Mouse (Mus musculus): ENCODE results near the gene Ccl27a. TPM values are rescaled to one million over a fixed set of nuclear protein-coding genes. Genes with fewer than 3 reads are reported as not detected.

The Ccl27a gene
- polyA plus RNA-seq, 1 experiment from 2014 or later: 79.4 TPM

- Histone ChIP-seq H3K4me2 (replicated peaks; ENCODE audit: low read depth, low read length) (no peak overlapping the region), H3K27me3 (ENCODE audit: control insufficient read depth, insufficient read depth, low read length) (no peaks in the 10 kb centered on the region), H3K9me3 (ENCODE audit: control insufficient read depth, low read length) (no peaks in the 10 kb centered on the region; the same call in 1 of the 2 replicates), H3K4me3 (ENCODE audit: low read depth, low read length) (no peak overlapping the region), H3K27ac (ENCODE audit: low read depth, low read length) (no peak overlapping the region), H3K4me1 (replicated peaks; ENCODE audit: control insufficient read depth, insufficient read depth, low read length) (no peaks in the 10 kb centered on the region), H3K36me3 (ENCODE audit: control insufficient read depth, insufficient read depth, low read length) (no peaks in the 10 kb centered on the region), H3K9ac (ENCODE audit: low read depth, low read length) (no peak overlapping the region)
- no peak for ATAC-seq (ENCODE audit: low FRiP score)
- DNase-seq (ENCODE audit: low spot score): no peak
- 67% methylated on average over 2 of the region's 2 CpGs for WGBS
These were observed 29.9 kb downstream of the Ccl27a start for GRCm38 (mm10) chr4:41744131-41744530.

GRCm38 (mm10) chr4:41741158-41741560 is 32.9 kb downstream of the Ccl27a start:
- peak overlapping the region; percentile 63 for H3K9ac ChIP-seq (ENCODE audit: low read depth, low read length)
- H3K27ac ChIP-seq (ENCODE audit: low read depth, low read length): peak overlapping the region; percentile 7; the same call in 1 of the 2 replicates
- under 1% methylated on average over 27 of the region's 27 CpGs for WGBS
- peak overlapping the region; percentile 59 for H3K4me2 ChIP-seq (replicated peaks; ENCODE audit: low read depth, low read length)
- 0 out of 2 replicates have a peak, but pooled peaks cover 4% of the 10 kb centered on the region for H3K36me3 ChIP-seq (ENCODE audit: control insufficient read depth, insufficient read depth, low read length)
- H3K4me1 ChIP-seq (replicated peaks; ENCODE audit: control insufficient read depth, insufficient read depth, low read length): no peaks in the 10 kb centered on the region
- H3K27me3 ChIP-seq (ENCODE audit: control insufficient read depth, insufficient read depth, low read length): no peaks in the 10 kb centered on the region
- H3K9me3 ChIP-seq (ENCODE audit: control insufficient read depth, low read length): no peaks in the 10 kb centered on the region
- H3K4me3 ChIP-seq (ENCODE audit: low read depth, low read length): peak overlapping the region; percentile 50
- DNase-seq (ENCODE audit: low spot score) (peak; percentile 94), ATAC-seq (ENCODE audit: low FRiP score) (peak; percentile 97)

GRCm38 (mm10) chr4:41740380-41741157 is 33.5 kb downstream of the Ccl27a start:
- peak overlapping the region; percentile 7; the same call in 1 of the 2 replicates for H3K27ac ChIP-seq (ENCODE audit: low read depth, low read length)
- H3K4me1 ChIP-seq (replicated peaks; ENCODE audit: control insufficient read depth, insufficient read depth, low read length): no peaks in the 10 kb centered on the region
- ATAC-seq (ENCODE audit: low FRiP score): peak; percentile 87
- H3K4me3 ChIP-seq (ENCODE audit: low read depth, low read length): peak overlapping the region; percentile 50
- peak overlapping the region; percentile 59 for H3K4me2 ChIP-seq (replicated peaks; ENCODE audit: low read depth, low read length)
- under 1% methylated on average over 48 of the region's 48 CpGs for WGBS
- H3K27me3 ChIP-seq (ENCODE audit: control insufficient read depth, insufficient read depth, low read length): no peaks in the 10 kb centered on the region
- peak overlapping the region; percentile 63 for H3K9ac ChIP-seq (ENCODE audit: low read depth, low read length)
- H3K36me3 ChIP-seq (ENCODE audit: control insufficient read depth, insufficient read depth, low read length): 0 out of 2 replicates have a peak, but pooled peaks cover 4% of the 10 kb centered on the region
- peak; percentile 30 for DNase-seq (ENCODE audit: low spot score)
- no peaks in the 10 kb centered on the region for H3K9me3 ChIP-seq (ENCODE audit: control insufficient read depth, low read length)

DNA sequence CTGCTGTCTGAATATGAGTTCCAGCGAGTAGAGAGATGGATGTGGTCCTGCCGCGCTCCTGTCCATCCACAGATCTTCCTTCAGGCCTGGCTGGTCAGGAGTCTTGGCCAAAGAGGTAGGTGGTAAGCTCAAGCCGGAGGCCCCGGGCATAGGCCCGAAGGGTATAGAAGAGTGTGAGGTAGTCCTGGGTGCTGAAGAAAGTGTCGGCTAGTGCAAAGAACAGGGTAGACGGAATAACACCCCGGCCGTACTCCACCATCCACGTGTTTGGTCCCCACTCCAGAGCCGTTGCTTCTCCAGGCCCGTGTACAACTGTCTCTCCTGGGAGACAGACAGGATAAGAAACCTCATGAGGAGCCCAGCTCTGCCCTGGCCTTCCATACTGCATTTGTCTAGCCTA is 34.8 kb downstream of the Ccl27a start:
- WGBS: 95% methylated on average over 13 of the region's 13 CpGs

DNA sequence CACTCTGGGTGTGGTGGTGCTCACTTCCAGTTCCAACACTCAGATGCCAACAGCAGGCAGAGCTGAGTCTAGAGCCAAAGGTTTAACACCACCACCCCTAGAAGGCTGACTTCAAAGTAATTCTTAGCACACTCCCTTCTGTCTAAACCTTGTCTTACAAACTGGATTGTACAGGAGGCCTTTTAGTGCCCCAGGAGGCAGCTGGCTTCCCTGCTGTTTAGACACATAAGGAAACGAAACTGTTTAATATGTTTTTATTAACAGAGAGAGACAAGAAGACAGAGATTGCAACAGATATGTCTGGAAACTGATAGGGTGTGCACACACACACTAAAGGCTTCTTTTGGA is 35.8 kb downstream of the Ccl27a start:
- Histone ChIP-seq H3K9me3 (ENCODE audit: control insufficient read depth, low read length) (no peaks in the 10 kb centered on the region), H3K4me2 (replicated peaks; ENCODE audit: low read depth, low read length) (no peak overlapping the region), H3K4me1 (replicated peaks; ENCODE audit: control insufficient read depth, insufficient read depth, low read length) (no peaks in the 10 kb centered on the region), H3K9ac (ENCODE audit: low read depth, low read length) (no peak overlapping the region), H3K27ac (ENCODE audit: low read depth, low read length) (no peak overlapping the region), H3K27me3 (ENCODE audit: control insufficient read depth, insufficient read depth, low read length) (peaks cover under 1% of the 10 kb centered on the region; the same call in 1 of the 2 replicates), H3K36me3 (ENCODE audit: control insufficient read depth, insufficient read depth, low read length) (0 out of 2 replicates have a peak, but pooled peaks cover 4% of the 10 kb centered on the region), H3K4me3 (ENCODE audit: low read depth, low read length) (no peak overlapping the region)
- ATAC-seq (ENCODE audit: low FRiP score): no peak
- WGBS: 63% methylated on average over 1 of the region's 1 CpGs
- no peak for DNase-seq (ENCODE audit: low spot score)

More for the DNA sequence above, 34.8 kb downstream of the Ccl27a start:
- Histone ChIP-seq H3K4me1 (replicated peaks; ENCODE audit: control insufficient read depth, insufficient read depth, low read length) (no peaks in the 10 kb centered on the region), H3K4me3 (ENCODE audit: low read depth, low read length) (no peak overlapping the region), H3K27me3 (ENCODE audit: control insufficient read depth, insufficient read depth, low read length) (no peaks in the 10 kb centered on the region), H3K9me3 (ENCODE audit: control insufficient read depth, low read length) (no peaks in the 10 kb centered on the region), H3K9ac (ENCODE audit: low read depth, low read length) (no peak overlapping the region), H3K4me2 (replicated peaks; ENCODE audit: low read depth, low read length) (no peak overlapping the region), H3K27ac (ENCODE audit: low read depth, low read length) (no peak overlapping the region), H3K36me3 (ENCODE audit: control insufficient read depth, insufficient read depth, low read length) (0 out of 2 replicates have a peak, but pooled peaks cover 4% of the 10 kb centered on the region)
- DNase-seq (ENCODE audit: low spot score) (no peak), ATAC-seq (ENCODE audit: low FRiP score) (no peak)

DNA sequence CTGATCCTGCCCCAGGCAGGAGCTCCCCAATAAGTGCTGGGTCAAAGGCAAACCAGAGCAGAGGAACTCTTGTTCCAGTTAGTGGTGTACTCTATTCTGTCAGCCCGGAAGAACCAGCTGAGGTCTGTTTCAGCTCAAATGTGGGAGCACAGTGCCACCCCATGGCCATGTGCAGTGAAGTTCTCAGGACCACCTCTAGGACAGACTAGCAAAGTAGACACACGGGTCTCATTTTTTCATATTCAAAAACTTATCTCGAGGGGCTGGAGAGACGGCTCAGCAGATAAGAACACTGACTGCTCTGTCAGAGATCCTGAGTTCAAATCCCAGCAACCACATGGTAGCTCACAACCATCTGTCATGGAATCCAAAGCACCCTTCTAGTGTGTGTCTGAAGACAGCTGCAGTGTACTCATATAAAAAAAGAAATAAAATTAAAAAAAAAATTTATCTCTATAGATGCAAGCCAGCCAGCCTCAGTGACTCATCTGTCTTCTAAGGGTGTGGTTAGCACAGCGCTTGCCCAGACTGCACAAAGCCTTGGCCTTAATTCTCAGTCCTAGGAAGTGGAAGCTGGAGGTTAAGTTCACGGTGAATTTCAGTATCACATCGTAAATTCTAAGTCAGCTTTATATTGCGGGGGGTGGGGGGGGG is 36.3 kb downstream of the Ccl27a start:
- Histone ChIP-seq H3K4me2 (replicated peaks; ENCODE audit: low read depth, low read length) (no peak overlapping the region), H3K27ac (ENCODE audit: low read depth, low read length) (no peak overlapping the region), H3K4me1 (replicated peaks; ENCODE audit: control insufficient read depth, insufficient read depth, low read length) (no peaks in the 10 kb centered on the region), H3K9ac (ENCODE audit: low read depth, low read length) (no peak overlapping the region), H3K36me3 (ENCODE audit: control insufficient read depth, insufficient read depth, low read length) (0 out of 2 replicates have a peak, but pooled peaks cover 4% of the 10 kb centered on the region), H3K27me3 (ENCODE audit: control insufficient read depth, insufficient read depth, low read length) (peaks cover 4% of the 10 kb centered on the region; the same call in 1 of the 2 replicates), H3K9me3 (ENCODE audit: control insufficient read depth, low read length) (no peaks in the 10 kb centered on the region), H3K4me3 (ENCODE audit: low read depth, low read length) (no peak overlapping the region)
- DNase-seq (ENCODE audit: low spot score) (peak; percentile 77), ATAC-seq (ENCODE audit: low FRiP score) (no peak)
- WGBS: 58% methylated on average over 8 of the region's 8 CpGs

GRCm38 (mm10) chr4:41731052-41731765 is 42.8 kb downstream of the Ccl27a start, which contains the start of gene Arid3c:
Gene Arid3c, minus strand, starts transcription at chr4:41731142.
- peaks cover 8% of the 10 kb centered on the region for H3K4me1 ChIP-seq (replicated peaks; ENCODE audit: control insufficient read depth, insufficient read depth, low read length)
- no peaks in the 10 kb centered on the region for H3K9me3 ChIP-seq (ENCODE audit: control insufficient read depth, low read length)
- 0 out of 2 replicates have a peak within 1 kb of the TSS, but pooled peaks have one; percentile 15 for H3K9ac ChIP-seq (ENCODE audit: low read depth, low read length)

DNA sequence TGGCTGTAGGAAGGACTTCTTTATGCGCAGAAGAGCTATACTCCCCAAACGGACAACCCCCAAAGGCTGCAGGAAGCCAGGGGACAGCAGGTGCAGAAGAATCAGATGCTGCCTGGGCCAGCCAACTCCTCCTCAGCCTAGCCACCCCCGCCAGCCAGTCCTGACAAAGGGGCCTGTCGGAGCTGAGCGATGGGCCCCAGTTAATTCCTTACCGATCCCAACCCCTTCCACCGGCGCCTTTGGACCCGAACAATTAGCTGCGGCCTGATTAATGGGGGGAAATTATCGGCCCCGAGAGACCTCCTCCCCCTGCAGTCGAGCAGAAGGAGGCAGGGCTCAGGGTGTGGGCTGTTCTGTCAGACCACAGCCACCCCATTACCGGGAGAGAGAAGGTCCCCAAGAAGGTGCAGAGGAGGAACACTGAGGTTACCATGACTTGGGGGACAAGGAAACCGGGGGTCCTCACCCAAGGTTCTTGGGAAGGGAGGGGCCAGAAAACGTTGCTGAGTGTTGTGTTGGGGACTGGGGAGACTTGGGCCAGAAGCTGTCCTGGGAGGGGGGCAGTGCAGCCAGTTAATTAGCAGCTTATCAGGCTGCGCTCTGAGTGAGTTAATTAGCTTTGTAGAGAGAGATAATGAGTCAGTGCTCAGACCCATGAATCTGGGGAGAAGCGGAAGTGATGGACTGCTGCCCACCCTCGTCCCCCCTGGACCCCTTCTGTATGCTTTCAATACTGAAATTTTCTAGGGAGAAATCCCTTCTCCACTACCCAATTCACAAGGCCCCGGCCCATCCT is 47.0 kb downstream of the Ccl27a start:
- Histone ChIP-seq H3K4me1 (replicated peaks; ENCODE audit: control insufficient read depth, insufficient read depth, low read length) (peaks cover 16% of the 10 kb centered on the region), H3K27me3 (ENCODE audit: control insufficient read depth, insufficient read depth, low read length) (peaks cover 66% of the 10 kb centered on the region), H3K27ac (ENCODE audit: low read depth, low read length) (no peak overlapping the region), H3K9me3 (ENCODE audit: control insufficient read depth, low read length) (no peaks in the 10 kb centered on the region), H3K4me2 (replicated peaks; ENCODE audit: low read depth, low read length) (no peak overlapping the region), H3K9ac (ENCODE audit: low read depth, low read length) (no peak overlapping the region; the same call in 1 of the 2 replicates), H3K4me3 (ENCODE audit: low read depth, low read length) (no peak overlapping the region), H3K36me3 (ENCODE audit: control insufficient read depth, insufficient read depth, low read length) (no peaks in the 10 kb centered on the region)
- WGBS: 17% methylated on average over 20 of the region's 20 CpGs
- ATAC-seq (ENCODE audit: low FRiP score) (peak; percentile 62), DNase-seq (ENCODE audit: low spot score) (peak; percentile 55)

More at GRCm38 (mm10) chr4:41731052-41731765, 42.8 kb downstream of the Ccl27a start, which contains the start of gene Arid3c:
- H3K4me3 ChIP-seq (ENCODE audit: low read depth, low read length): peak within 1 kb of the TSS; percentile 23
- H3K27ac ChIP-seq (ENCODE audit: low read depth, low read length): no peak within 1 kb of the TSS
- peaks cover 53% of the 10 kb centered on the region for H3K27me3 ChIP-seq (ENCODE audit: control insufficient read depth, insufficient read depth, low read length)
- WGBS: 3% methylated on average over 46 of the region's 50 CpGs
- DNase-seq (ENCODE audit: low spot score) (peak; percentile 57), ATAC-seq (ENCODE audit: low FRiP score) (no peak)
- H3K36me3 ChIP-seq (ENCODE audit: control insufficient read depth, insufficient read depth, low read length): no peaks in the 10 kb centered on the region
- peak within 1 kb of the TSS; percentile 67 for H3K4me2 ChIP-seq (replicated peaks; ENCODE audit: low read depth, low read length)

Measured in hindbrain, embryonic 11.5 days (tissue).